Mouse (Mus musculus) MEL (cell line): ENCODE measurements around the gene Lbh. TPM values are rescaled to one million over a fixed set of nuclear protein-coding genes. Genes with fewer than 3 reads are reported as not detected.

Source experiments
- DNase-seq: peaks from one replicate; pipeline ENCODE4 v3.0.0; 2011; ENCODE audit warnings: low read depth, low spot score
- H3K27ac ChIP-seq: 2 replicates; pipeline ENCODE4 v1.5.1; 2012; ENCODE audit warnings: low read depth, mild to moderate bottlenecking, control low read depth, low read length, moderate library complexity; ENCODE audit not compliant: control insufficient read depth
- H3K27me3 ChIP-seq, 2 experiments: fragments of 150-350 bp in 1 of 2; sonication (generic) in 1 of 2; 2 replicates each; pipeline ENCODE4 v1.6.1; 2012; ENCODE audit warnings: low read length in 2 of 2, mild to moderate bottlenecking in 2 of 2, improper control_type of control experiment in 1 of 2, moderate library complexity in 1 of 2; ENCODE audit not compliant: insufficient read depth in 2 of 2, control insufficient read depth in 1 of 2
- H3K36me3 ChIP-seq, 2 experiments: 2 replicates each; pipeline ENCODE4 v1.6.1; 2012 to 2014; ENCODE audit warnings: low read length in 2 of 2, improper control_type of control experiment in 1 of 2, inconsistent platforms in 1 of 2, mild to moderate bottlenecking in 1 of 2; ENCODE audit not compliant: insufficient read depth in 2 of 2, control insufficient read depth in 1 of 2
- H3K4me1 ChIP-seq, 2 experiments: fragments of 150-350 bp in 1 of 2; sonication (generic) in 1 of 2; 2 replicates each; pipeline ENCODE4 v1.6.1; 2012; ENCODE audit warnings: low read length in 2 of 2, improper control_type of control experiment in 1 of 2, mild to moderate bottlenecking in 1 of 2; ENCODE audit not compliant: insufficient read depth in 2 of 2, control insufficient read depth in 1 of 2
- H3K4me3 ChIP-seq, 2 experiments: fragments of 150-350 bp in 1 of 2; sonication (generic) in 1 of 2; 2 replicates each; pipeline ENCODE4 v1.5.1; 2012; ENCODE audit warnings: low read depth in 2 of 2, low read length in 2 of 2, mild to moderate bottlenecking in 2 of 2, moderate library complexity in 2 of 2, control low read depth in 1 of 2, improper control_type of control experiment in 1 of 2; ENCODE audit not compliant: control insufficient read depth in 1 of 2, insufficient read depth in 1 of 2
- H3K79me2 ChIP-seq: 2 replicates; pipeline ENCODE4 v1.6.1; 2012; ENCODE audit warnings: mild to moderate bottlenecking, low read length, moderate library complexity; ENCODE audit not compliant: control insufficient read depth, poor library complexity, insufficient read depth
- H3K9ac ChIP-seq: 2 replicates; pipeline ENCODE4 v1.6.1; 2012; ENCODE audit warnings: low read depth, mild to moderate bottlenecking, control low read depth, low read length, moderate library complexity; ENCODE audit not compliant: control insufficient read depth, poor library complexity, severe bottlenecking
- H3K9me3 ChIP-seq: fragments of 150-350 bp; sonication (generic); replicated peaks from 2 replicates; pipeline ENCODE4 v1.6.1; 2012; ENCODE audit warnings: mild to moderate bottlenecking, low read length, improper control_type of control experiment, moderate library complexity; ENCODE audit not compliant: insufficient read depth
- CHD1 ChIP-seq: IDR thresholded peaks from 2 replicates; pipeline ENCODE4 v1.6.1; 2012; ENCODE audit warnings: low read depth, mild to moderate bottlenecking, inconsistent platforms, low read length, improper control_type of control experiment
- CHD2 ChIP-seq: IDR thresholded peaks from 2 replicates; pipeline ENCODE4 v1.6.1; 2011; ENCODE audit warnings: low read length, improper control_type of control experiment
- CTCF ChIP-seq, 3 experiments: IDR thresholded peaks in 2 of 3; conservative IDR thresholded peaks in 1 of 3; 2 replicates each; pipeline ENCODE4 v1.5.1; 2011 to 2012; ENCODE audit warnings: low read length in 3 of 3, low read depth in 2 of 3, mild to moderate bottlenecking in 2 of 3, improper control_type of control experiment in 1 of 3, inconsistent platforms in 1 of 3, mixed read lengths in 1 of 3, moderate library complexity in 1 of 3; ENCODE audit not compliant: control insufficient read depth in 1 of 3, insufficient read depth in 1 of 3, poor library complexity in 1 of 3, severe bottlenecking in 1 of 3
- ELF1 ChIP-seq: IDR thresholded peaks from 2 replicates; pipeline ENCODE4 v1.6.1; 2014; ENCODE audit warnings: low read depth, mild to moderate bottlenecking, inconsistent platforms, low read length, improper control_type of control experiment, moderate library complexity
- HCFC1 ChIP-seq: IDR thresholded peaks from 2 replicates; pipeline ENCODE4 v1.6.1; 2012; ENCODE audit warnings: low read depth, mild to moderate bottlenecking, inconsistent platforms, low read length, improper control_type of control experiment, moderate library complexity
- JUND ChIP-seq: IDR thresholded peaks from 2 replicates; pipeline ENCODE4 v1.6.1; 2011; ENCODE audit warnings: low read depth, mild to moderate bottlenecking, improper control_type of control experiment, low read length
- KAT2A ChIP-seq: conservative IDR thresholded peaks from 2 replicates; pipeline ENCODE4 v1.6.1; 2012; ENCODE audit warnings: low read depth, low read length, improper control_type of control experiment, inconsistent platforms
- MAX ChIP-seq: IDR thresholded peaks from 2 replicates; pipeline ENCODE4 v1.6.1; 2011; ENCODE audit warnings: low read length, improper control_type of control experiment
- MAZ ChIP-seq: IDR thresholded peaks from 2 replicates; pipeline ENCODE4 v1.6.1; 2012; ENCODE audit warnings: low read depth, mild to moderate bottlenecking, inconsistent platforms, low read length, improper control_type of control experiment
- MEF2A ChIP-seq: IDR thresholded peaks from 2 replicates; pipeline ENCODE4 v1.6.1; 2014; ENCODE audit warnings: low read depth, mild to moderate bottlenecking, inconsistent platforms, low read length, improper control_type of control experiment; ENCODE audit not compliant: poor library complexity, insufficient replicate concordance, severe bottlenecking; ENCODE audit errors: extremely low read depth
- MYB ChIP-seq: IDR thresholded peaks from 2 replicates; pipeline ENCODE4 v1.6.1; 2011; ENCODE audit warnings: mild to moderate bottlenecking, low read depth, low read length, improper control_type of control experiment
- NRF1 ChIP-seq: IDR thresholded peaks from 2 replicates; pipeline ENCODE4 v1.6.1; 2014; ENCODE audit warnings: low read depth, mild to moderate bottlenecking, inconsistent platforms, low read length, improper control_type of control experiment, moderate library complexity; ENCODE audit not compliant: poor library complexity, insufficient read depth, severe bottlenecking
- POLR2AphosphoS2 ChIP-seq: IDR thresholded peaks from 2 replicates; pipeline ENCODE4 v1.6.1; 2011; ENCODE audit warnings: low read length, improper control_type of control experiment
- RCOR1 ChIP-seq: IDR thresholded peaks from 2 replicates; pipeline ENCODE4 v1.6.1; 2012; ENCODE audit warnings: low read depth, mild to moderate bottlenecking, inconsistent platforms, low read length, improper control_type of control experiment
- SIN3A ChIP-seq: IDR thresholded peaks from 2 replicates; pipeline ENCODE4 v1.6.1; 2012; ENCODE audit warnings: low read length, improper control_type of control experiment, inconsistent platforms
- SMC3 ChIP-seq: IDR thresholded peaks from 2 replicates; pipeline ENCODE4 v1.6.1; 2011; ENCODE audit warnings: low read depth, low read length, improper control_type of control experiment
- TBP ChIP-seq: IDR thresholded peaks from 2 replicates; pipeline ENCODE4 v1.8.0; 2011; ENCODE audit warnings: low read depth, low read length, improper control_type of control experiment
- TCF12 ChIP-seq: IDR thresholded peaks from 2 replicates; pipeline ENCODE4 v1.6.1; 2014; ENCODE audit warnings: low read depth, mild to moderate bottlenecking, inconsistent platforms, low read length, improper control_type of control experiment, moderate library complexity
- USF1 ChIP-seq: IDR thresholded peaks from 2 replicates; pipeline ENCODE4 v1.6.1; 2014; ENCODE audit warnings: low read depth, mild to moderate bottlenecking, inconsistent platforms, low read length, improper control_type of control experiment, moderate library complexity
- USF2 ChIP-seq, 2 experiments: IDR thresholded peaks; 2 replicates each; pipeline ENCODE4 v1.6.1; 2011 to 2012; ENCODE audit warnings: improper control_type of control experiment in 2 of 2, low read length in 2 of 2, borderline replicate concordance in 1 of 2, inconsistent platforms in 1 of 2, low read depth in 1 of 2, mild to moderate bottlenecking in 1 of 2; ENCODE audit not compliant: insufficient read depth in 1 of 2
- ZC3H11A ChIP-seq: IDR thresholded peaks from 2 replicates; pipeline ENCODE4 v1.6.1; 2012; ENCODE audit warnings: low read depth, mild to moderate bottlenecking, inconsistent platforms, low read length, improper control_type of control experiment
- ZKSCAN1 ChIP-seq: IDR thresholded peaks from 2 replicates; pipeline ENCODE4 v1.6.1; 2012; ENCODE audit warnings: low read depth, mild to moderate bottlenecking, inconsistent platforms, low read length, improper control_type of control experiment, moderate library complexity
- polyA plus RNA-seq, 2 experiments: library from polyadenylated mRNA; stranded (reverse) in 1 of 2; unstranded in 1 of 2; fragments of >175 nt in 1 of 2; fragments of >200 nt in 1 of 2; gene quantifications; 2 replicates each; pipeline versions ENCODE4 v1.2.1 to v1.2.4; 2012; ENCODE audit warnings: low replicate concordance in 2 of 2, low read depth in 1 of 2; ENCODE audit not compliant: insufficient read length in 2 of 2, insufficient read depth in 1 of 2, missing spikeins in 1 of 2
- total RNA-seq: library from RNA; depleted of rRNA; stranded (reverse); fragments of 300-350 nt; gene quantifications from 2 replicates; pipeline ENCODE4 v1.2.3, GENCODE M21; 2012

Gene Lbh
- total and polyA plus RNA-seq, 3 experiments = not detected

GRCm38 (mm10) chr17:72895506-72895905 is 22.6 kb upstream of the Lbh start:
- Histone ChIP-seq H3K9ac (no peak overlapping the region), H3K4me1 (no peaks in the 10 kb centered on the region), H3K4me3 (no peak overlapping the region), H3K27me3 (no peaks in the 10 kb centered on the region; a peak in 1 of 4 replicates), H3K9me3 (no peaks in the 10 kb centered on the region)
- no peak for DNase-seq
- TF ChIP-seq HCFC1 (no peak), TBP (no peak), CHD2 (no peak), MAX (no peak), USF1 (no peak), ELF1 (no peak), MAZ (no peak), ZKSCAN1 (no peak), SMC3 (no peak), MEF2A (no peak), MYB (no peak), CTCF (IDR thresholded peaks at IDR 0.05 in 2 of 3, conservative IDR thresholded peaks at IDR 0.05 in 1 of 3; ENCODE audit: control insufficient read depth in 1 of 3, insufficient read depth in 1 of 3, low read depth in 2 of 3, low read length in 3 of 3, poor library complexity in 1 of 3, severe bottlenecking in 1 of 3) (no peak), TCF12 (no peak), RCOR1 (no peak), USF2 (IDR thresholded peaks at IDR 0.05; ENCODE audit: borderline replicate concordance in 1 of 2, insufficient read depth in 1 of 2, low read depth in 1 of 2, low read length in 2 of 2) (no peak)
- TF ChIP-seq, all 39 proteins: peak for 0
- no peaks in the 10 kb centered on the region for H3K79me2 ChIP-seq
- H3K27ac ChIP-seq = no peak overlapping the region
- H3K36me3 ChIP-seq = no peaks in the 10 kb centered on the region

- H3K9me3 ChIP-seq = no peaks in the 10 kb centered on the region
- no peak overlapping the region for H3K27ac ChIP-seq
- no peak overlapping the region for H3K4me3 ChIP-seq
- H3K79me2 ChIP-seq = no peaks in the 10 kb centered on the region
- H3K4me1 ChIP-seq = no peaks in the 10 kb centered on the region
- TF ChIP-seq CHD2 = no peak
- no peak for TF ChIP-seq TCF12
- TF ChIP-seq SIN3A = no peak
- TF ChIP-seq MEF2A = no peak
- TF ChIP-seq NRF1 = no peak
- no peak for TF ChIP-seq POLR2AphosphoS2
- TF ChIP-seq ZC3H11A = no peak
- TF ChIP-seq CTCF (IDR thresholded peaks at IDR 0.05 in 2 of 3, conservative IDR thresholded peaks at IDR 0.05 in 1 of 3; ENCODE audit: control insufficient read depth in 1 of 3, insufficient read depth in 1 of 3, low read depth in 2 of 3, low read length in 3 of 3, poor library complexity in 1 of 3, severe bottlenecking in 1 of 3) = no peak
- no peak for TF ChIP-seq CHD1
- no peak for TF ChIP-seq KAT2A
- no peak for TF ChIP-seq HCFC1
- no peak for TF ChIP-seq JUND
- TF ChIP-seq, all 39 proteins: peak for 0
- H3K36me3 ChIP-seq = no peaks in the 10 kb centered on the region
- no peak for DNase-seq
- no peak overlapping the region for H3K9ac ChIP-seq
- no peaks in the 10 kb centered on the region; a peak in 1 of 4 replicates for H3K27me3 ChIP-seq
These were observed 21.0 kb upstream of the Lbh start for GRCm38 (mm10) chr17:72897076-72897475.
